Mouse (Mus musculus) ES-E14 (cell line): Measurements from ENCODE around the gene Tmem171.

ENCODE experiments used
- CHD2 ChIP-seq: IDR thresholded peaks from 2 replicates; pipeline ENCODE4 v1.6.1; 2014; ENCODE audit warnings: mild to moderate bottlenecking, low read depth, low read length, inconsistent platforms
- HCFC1 ChIP-seq: IDR thresholded peaks from 2 replicates; pipeline ENCODE4 v1.6.1; 2012; ENCODE audit warnings: low read length, inconsistent platforms, borderline replicate concordance; ENCODE audit not compliant: insufficient read depth
- MAFK ChIP-seq: IDR thresholded peaks from 2 replicates; pipeline ENCODE4 v1.6.1; 2014; ENCODE audit warnings: mild to moderate bottlenecking, low read depth, low read length, inconsistent platforms; ENCODE audit not compliant: insufficient read depth
- ZC3H11A ChIP-seq: IDR thresholded peaks from 2 replicates; pipeline ENCODE4 v1.6.1; 2012; ENCODE audit warnings: low read depth, mild to moderate bottlenecking, inconsistent platforms, low read length, borderline replicate concordance
- ZNF384 ChIP-seq: IDR thresholded peaks from 2 replicates; pipeline ENCODE4 v1.6.1; 2012; ENCODE audit warnings: low read depth, low read length, inconsistent platforms

GRCm38 (mm10) chr13:98716176-98716575 lies 21.5 kb upstream of the Tmem171 start:
- no peak for TF ChIP-seq HCFC1
- no peak for TF ChIP-seq MAFK
- no peak for TF ChIP-seq ZC3H11A
- no peak for TF ChIP-seq CHD2
- TF ChIP-seq ZNF384 = no peak
